Mouse (Mus musculus) retina, postnatal 7 days (tissue): ENCODE results near the gene Cox7a2l.

Source experiments
- DNase-seq: peaks from one replicate; pipeline ENCODE4 v3.0.0-alpha.2; 2012; ENCODE audit warnings: low read depth, low spot score

The Cox7a2l gene

DNA sequence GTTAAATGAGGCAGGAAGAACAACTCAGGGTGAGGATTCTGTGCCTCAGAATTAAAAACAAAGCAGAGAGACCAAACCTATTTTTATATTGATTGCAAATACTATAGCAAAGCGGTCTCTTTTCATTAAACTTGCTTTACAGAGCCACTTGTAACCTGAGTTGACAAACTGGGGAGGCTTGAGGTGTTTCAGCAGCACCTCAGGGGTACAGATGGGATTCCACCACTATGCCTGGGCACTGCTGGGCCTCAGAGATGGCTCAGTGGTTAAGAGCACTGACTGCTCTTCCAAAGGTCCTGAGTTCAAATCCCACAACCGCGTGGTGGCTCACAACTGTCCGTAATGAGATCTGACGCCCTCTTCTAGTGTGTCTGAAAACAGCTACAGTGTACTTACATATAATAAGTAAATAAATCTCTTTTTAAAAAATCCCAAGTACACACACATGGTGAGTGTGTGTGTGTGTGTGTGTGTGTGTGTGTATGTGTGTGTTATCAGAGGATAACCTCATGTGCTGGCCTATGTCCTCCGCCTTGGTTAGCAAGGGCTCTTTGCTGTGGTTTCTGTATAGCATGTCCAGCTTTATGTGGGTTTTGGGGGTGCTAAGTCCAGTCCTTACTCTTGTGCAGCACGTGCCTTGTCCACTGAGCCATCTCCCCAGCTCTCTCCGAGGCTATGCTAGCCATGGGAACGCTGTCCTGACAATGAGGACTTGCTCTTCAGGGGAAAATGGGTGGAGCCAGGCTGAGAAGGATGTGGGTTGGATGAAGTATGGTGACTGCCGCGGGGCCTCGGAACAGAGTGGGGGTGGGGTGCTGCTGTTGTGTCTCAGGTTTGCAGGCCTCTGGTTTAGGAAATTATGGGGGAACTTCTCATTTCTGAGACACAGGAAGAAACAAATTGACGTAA lies 9.7 kb upstream of the Cox7a2l start:
- no peak for DNase-seq

DNA sequence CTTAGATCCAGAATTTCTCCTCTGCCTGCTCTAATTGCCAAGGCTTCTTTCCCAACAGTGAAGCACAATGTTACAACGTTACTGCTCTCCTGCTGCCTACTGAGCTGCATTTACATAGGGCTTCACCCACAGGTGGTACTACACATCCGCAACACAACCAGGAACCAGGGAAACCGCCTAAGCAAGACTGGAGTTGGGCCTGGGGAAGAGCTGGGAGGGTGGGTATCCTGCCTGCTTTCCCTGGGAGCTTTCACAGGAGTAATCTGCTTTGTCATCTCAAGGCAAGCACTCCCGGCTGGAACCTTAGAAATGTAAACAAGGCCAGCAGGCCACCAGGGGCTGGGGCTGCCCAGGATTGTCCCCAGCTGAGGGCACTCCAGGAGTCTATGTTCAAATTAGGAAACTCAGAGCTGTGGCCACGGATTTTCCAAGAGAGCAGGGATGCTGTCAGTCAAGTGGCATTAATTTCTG lies 9.0 kb upstream of the Cox7a2l start:
- DNase-seq: no peak

DNA sequence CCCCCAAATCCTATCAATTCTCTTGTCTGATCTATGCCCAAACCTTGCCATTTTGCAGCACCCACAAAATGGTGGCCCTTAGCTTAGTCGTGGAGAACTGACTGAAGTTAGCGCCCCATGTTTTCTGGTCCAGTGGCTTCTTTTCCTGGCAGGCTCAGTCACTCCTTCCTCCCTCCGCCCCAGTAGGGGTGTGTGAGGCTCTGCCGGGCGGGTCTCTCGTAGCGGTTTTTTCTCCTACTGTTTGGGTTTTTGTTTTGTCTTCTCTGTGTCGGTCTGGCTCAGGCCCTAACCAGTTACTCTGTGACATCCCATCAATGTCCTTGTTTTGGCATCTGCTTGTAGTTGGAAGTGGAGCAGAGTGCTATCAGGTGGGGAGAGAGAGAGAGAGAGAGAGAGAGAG lies 8.5 kb upstream of the Cox7a2l start:
- DNase-seq: no peak

DNA sequence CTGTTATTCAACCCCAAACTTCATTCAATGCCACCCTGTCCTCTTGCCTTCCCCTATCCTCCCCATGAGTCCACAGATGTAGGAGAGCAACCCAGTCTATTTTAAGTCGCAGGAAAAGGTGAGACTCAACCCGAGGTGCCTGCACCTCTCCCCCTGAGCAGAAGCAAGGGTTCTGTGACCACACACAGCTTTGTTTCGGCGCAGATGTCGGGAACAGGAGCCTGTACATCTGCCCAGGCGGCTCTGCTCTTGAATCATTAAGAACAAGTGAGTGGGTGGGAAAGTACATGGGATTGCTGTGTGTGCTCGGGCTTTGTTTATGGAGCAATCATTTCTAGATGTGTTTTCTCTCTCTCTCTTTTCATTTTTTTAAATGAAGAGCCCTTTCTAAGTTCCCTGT lies 7.6 kb upstream of the Cox7a2l start:
- DNase-seq: no peak

DNA sequence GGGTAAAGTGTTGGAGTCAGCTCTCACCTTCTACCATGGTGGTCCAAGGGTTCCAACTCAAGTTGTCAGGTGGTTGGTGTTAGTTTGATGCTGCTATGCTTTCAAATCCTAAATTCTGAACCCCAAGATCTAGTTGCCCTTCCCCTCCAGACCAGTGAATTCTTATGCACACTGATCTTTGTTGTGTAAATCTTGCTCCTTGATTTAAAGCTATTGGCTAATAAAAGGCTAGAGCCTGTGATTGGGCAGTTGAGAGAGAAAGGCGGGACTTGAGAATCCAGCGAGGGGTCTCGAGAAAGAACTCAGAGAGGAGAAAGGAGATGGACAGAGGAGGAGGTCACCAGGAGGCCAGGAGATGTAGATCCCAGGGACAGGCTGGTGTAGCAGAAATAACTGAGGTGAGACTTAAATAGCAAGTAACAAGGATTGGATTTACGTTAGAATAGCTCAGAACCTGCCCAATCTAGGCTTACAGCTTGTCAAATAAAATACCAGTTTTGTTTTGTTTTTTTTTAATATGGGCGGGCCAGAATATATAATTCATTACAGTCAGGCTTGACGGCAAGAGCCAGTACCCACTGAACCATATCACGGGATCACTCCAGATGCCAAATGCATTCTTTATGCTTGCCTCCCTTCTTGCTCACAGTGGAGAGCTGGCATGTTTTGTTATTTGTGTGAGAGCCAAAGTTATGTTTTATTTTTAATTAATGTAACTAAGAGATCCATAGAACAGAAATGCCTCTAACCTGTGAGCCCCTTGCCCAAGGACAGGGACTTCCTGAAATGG lies 5.7 kb upstream of the Cox7a2l start:
- DNase-seq: no peak

DNA sequence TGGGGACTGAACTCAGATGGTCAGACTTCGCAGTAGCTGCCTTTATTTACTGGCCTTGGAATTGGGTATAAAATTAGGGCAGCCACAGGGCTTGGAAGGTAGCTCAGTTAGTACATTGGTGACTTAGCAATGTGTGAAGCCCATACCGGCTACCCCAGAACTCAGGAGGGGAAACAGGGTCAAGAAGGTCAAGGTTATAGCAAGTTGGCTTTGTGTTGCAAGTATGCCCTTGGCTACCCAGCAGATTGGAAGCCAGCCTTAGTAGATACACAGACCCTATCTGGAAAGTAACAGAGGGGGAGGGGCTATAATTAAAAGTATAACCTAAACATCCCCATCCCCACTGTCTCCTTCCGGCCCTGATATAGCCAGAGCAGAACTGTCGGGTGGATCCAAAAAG lies 4.8 kb upstream of the Cox7a2l start:
- no peak for DNase-seq

DNA sequence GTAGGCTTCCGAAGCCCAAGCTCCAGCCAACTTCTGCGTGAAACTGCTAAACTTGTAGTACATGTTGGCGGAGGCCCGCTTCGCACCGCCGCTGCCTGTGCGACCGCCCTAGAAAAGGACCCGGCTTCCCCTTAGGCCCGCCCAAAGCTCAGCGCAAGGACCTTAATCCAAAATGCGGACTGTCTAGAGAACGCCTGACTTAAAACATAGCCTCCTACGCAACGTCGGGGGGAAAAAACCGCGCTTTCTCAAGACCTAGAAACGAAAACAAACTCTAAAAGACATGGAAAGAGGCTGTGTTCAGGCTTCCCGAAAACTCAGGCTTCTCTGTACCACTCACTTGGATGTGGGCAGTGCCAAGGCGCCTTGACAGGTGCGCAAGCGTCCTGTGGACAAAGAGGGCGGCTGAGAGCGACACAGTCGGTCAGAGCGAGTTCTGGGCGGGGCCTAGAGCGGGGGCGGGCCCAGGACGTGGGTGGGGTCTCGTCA lies 2.9 kb downstream of the Cox7a2l start:
- peak; percentile 90 for DNase-seq

DNA sequence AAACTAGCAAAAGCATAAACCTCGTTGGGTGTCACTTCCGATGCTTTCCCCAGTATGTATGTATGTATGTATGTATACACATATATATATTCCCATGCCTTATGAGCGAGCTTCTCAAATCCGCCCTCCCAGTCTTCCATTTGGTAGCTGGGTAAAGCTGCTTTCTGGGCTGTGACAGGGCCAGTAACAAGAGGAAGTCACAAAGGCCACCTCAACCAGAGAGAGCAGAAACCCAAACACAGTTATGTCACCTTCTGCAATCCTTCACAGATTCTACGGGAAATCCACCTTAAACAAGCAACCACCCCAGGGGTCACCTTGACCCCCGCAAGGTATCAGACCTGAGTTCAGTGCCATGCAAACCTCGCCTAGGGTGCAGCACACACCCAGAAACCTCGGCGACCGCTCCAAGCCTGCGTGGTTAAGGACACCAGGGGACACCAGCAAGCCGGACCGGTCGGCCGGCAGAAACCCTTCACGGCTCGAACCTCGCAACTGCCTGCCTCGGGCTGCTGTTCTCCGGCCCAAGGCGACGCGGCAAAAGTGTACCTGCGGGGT lies 3.4 kb downstream of the Cox7a2l start:
- no peak for DNase-seq

DNA sequence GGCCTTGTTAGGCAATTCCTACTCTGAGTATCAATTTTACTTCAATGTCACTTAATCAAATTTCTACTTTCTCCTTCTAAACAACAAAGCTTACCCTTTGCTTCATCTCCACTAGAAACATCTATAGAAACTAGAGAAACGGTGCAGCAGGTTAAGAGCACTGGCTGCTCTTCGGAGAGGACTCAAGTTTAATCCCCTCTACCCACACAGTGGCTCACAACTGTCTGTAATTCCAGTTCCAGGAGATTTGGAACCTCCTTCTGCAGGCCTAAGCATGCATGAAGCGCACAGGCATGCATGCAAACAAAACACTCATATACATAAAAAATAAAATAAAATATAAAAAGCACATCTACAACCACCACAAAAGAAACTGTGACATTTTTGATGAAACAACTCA lies 5.0 kb downstream of the Cox7a2l start:
- no peak for DNase-seq

DNA sequence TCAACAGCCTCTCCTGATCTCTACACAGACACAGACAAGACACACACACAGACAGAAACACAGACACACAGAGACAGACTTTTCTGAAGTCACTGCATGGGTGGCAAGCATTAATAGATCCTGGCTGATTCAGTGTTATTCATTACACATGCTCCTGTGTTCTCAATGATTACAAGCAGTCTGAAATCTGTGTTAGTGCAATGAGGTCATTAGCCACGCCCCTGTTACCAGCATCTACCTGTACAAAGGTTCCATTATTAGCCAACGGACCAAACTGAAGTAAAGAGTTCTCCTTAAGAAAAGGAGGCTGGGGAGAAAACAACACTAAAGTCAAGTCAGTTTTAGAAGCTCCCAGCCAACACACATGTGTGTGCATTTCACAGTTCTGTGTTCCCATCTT lies 13.4 kb downstream of the Cox7a2l start:
- DNase-seq: no peak

DNA sequence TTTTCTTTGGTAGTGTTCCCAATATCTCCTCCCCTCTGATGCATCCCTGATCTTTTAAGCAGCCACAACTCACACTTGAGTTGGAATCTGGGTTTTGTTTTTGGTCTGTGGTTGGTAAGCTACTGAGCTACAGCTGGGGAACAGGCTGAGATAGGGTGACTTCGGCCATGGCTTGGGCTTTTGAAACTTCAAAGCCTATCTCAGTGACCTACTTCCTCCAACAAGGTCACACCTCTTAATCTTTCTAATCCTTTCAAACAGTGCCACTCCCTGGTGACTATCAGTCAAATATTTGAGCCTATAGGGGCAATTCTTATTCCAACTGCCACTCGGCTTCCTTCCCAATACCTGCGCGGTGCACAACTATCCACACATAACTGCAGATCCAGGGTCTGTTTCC lies 17.4 kb downstream of the Cox7a2l start:
- DNase-seq: no peak

DNA sequence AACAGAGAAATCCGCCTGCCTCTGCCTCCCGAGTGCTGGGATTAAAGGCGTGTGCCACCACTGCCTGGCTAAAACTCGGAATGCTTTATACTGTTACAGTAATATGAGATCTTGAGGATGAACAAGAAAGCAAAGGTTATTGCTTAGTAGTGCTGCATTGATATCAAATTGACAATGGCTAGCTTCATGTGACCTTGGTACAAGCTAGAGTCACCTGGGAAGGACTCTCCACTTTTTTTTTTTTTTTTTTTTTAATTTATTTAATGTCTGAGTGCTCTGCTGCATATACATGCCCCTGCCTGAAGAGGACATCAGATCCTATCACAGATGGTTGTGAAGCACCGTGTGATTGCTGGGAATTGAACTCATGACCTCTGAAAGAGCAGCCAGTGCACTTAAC lies 18.2 kb downstream of the Cox7a2l start:
- no peak for DNase-seq

DNA sequence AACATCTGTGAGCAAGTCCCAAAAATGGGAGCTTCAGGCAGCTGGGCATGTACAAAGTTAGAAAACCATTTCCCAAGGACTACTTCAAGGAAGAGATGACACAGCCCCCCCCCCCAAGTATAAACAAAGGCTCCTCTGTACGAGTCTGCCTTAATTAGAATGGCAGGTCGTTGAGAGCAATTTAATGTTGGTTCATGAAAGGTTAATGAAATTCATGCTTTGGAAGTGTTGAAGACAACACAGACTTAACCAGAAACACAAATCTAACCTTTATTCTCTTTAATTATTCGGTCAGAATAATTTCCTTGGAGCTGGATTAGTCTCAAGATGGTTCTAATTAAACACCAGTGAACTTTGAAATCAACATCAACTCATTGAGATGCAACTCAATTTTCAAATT lies 29.4 kb downstream of the Cox7a2l start:
- DNase-seq: no peak

DNA sequence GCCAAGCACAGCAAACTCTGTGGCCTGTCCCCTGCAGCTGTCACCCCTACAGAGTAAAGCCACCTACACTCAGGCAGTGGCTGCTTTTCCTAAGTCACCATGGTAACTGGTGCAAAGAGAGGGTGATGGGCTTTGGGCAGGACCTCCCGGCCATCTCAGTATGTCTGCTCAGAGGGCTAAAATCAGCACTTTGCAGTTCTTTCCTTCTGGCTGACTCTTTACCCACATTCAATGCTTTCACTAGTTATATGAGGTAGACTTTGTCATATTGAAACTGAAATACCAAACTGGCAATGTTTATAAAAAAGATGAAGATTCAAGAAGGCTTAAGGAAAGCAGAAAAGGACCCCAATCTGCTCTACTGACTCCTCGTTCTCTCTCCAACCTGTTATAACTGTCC lies 33.3 kb downstream of the Cox7a2l start:
- no peak for DNase-seq

DNA sequence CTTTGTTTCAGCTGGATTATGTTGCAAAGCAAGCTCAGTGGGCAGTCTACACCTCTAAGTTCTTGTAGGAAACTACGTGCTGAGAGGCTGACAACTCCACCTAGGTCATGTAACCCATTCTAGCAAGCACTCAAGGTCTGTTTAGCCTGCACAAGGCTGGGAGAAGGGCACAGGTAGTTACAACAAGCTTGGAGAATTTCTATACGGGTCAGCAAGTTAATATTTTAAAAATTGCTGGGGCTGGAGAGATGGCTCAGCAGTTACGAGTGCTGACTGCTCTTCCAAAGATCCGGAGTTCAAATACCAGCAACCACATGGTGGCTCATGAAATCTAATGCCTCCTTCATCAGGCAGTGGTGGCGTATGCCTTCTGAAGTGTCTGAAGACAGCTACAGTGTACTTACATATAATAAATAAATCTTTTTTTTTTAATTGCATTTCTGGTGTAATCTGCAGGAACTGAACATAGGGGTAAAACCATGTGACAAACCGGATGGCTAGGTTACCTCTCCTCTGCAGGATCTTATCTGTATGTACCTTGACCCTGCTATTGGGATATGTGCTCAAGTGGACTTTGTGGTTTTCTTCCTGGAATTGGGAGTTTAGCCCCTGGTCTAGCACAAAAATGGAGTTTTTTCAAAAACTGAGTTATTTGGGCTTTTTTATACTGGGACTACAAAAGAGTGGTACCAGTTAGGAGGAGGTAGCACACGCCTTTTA lies 34.2 kb downstream of the Cox7a2l start:
- no peak for DNase-seq

DNA sequence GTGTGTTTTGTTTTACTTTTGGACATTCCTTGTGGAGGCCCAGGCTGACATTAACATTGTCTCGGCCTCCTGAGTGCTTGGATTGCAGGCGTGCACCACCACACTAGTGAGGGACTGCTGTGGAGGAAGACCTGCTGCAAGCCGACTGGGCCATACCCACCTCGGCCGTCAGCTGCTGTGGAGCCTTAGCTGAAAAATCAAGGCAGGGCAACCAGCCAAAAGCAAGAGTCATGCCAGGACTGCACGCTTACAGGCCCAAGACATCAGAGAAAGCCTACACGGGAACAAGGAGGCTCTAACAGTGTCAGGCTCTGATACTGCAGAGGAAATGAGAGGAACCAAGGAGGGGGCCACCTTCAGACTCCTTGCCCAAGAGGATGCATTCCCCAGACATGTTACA lies 35.6 kb downstream of the Cox7a2l start:
- no peak for DNase-seq

DNA sequence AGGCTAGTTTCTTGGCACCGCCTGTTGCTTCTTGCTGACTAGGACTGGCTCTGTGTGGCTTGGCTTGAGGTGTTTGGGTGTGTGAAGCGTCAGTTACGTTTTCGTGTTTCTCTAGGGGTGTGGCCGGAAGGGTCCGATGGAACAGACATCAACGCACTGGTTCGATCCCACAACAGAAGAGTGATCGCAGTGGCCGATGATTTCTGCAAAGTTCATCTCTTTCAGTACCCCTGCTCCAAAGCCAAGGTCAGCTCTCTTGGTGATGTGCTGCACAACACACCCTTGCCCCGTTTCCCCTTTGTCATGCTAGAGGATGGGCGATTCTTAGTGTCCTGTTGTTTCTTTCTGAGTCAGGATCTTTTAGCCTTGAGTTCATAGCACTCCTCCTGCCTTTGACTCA lies 40.0 kb downstream of the Cox7a2l start:
- DNase-seq: no peak

DNA sequence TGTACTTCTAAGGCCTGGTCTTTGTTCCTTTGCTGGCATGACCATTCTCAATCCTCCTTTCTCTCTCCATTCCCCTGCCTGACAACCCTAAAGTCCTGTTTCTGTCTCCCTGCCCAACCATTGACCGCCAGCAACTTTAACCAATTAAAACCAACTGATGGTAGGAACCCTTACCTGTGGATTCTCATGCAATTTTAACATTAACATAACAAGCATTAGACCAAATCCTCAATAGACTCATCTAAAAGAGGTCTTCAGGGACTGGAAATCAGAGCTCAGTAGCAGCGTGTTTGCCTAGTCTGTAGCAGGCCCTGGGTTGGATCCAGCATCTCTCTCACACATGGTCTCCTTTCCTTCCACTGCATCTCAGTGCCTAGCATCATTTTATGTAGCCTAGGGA lies 47.5 kb downstream of the Cox7a2l start:
- no peak for DNase-seq

DNA sequence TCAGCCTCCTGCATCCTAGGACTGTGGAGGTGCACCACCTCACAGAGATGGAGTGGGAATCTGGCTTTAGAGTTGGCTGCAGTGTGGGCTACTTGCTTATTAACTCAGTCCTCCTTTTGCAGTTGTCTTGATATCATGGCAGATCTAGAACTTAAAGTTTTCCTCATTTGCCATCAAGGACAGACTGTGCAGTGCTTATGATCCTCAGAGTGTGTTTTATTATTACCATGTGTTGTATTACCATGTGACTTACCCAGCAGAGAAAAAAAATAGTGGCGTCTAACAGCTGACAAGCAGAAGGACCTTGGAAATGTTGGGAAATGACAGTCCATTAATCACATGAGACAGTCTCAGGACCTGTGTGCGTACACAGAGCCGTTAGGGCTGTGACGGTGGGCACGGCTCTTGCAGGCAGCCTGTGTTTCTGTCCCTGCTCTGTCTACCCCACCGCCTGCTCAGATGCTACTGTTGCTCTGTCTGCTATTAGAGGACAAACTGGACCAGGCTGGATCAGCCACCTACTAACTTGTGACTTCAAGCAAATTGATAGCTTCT lies 50.4 kb downstream of the Cox7a2l start:
- no peak for DNase-seq

DNA sequence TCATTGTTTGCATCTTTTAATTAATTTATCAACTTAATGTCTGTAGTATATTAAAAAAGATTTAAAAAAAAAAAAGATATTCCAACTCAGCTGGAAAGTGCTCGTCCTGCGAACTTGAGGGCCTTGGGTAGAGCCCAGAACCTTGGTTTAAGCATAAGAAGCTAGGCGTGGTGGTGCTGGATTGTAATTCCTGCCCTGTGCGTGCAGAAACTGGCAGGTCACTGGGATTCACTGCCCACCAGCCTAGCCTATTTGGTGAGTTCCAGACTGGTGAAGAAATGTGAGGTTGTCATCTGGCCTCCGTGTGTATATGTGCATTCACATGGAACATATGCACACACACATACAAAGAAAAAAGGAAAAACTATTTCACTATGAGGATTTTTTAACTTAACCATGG lies 51.2 kb downstream of the Cox7a2l start:
- DNase-seq: no peak

DNA sequence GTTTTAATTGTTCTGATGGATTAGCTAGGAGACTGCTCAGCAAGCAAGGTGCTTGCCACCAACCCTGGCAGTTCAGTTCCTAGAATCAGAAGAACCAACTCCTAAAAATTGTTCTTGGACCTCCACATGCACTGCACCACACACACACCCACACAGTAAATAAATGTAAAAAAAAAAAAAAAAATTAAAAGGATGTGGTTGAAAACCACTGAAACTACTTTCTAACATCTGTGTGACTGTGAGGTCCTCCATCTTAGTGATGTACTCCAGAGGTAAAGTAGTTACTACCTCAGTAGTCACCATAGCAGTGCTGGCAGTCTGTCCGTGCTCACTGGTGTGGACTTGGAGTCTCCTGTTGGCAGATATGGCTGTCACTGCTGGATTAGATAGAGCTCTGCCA lies 59.9 kb downstream of the Cox7a2l start:
- DNase-seq: no peak
